Mouse (Mus musculus) gastrocnemius, postnatal 25 days (tissue): ENCODE data around the gene Adap2. TPM values are rescaled to one million over a fixed set of nuclear protein-coding genes. Genes with fewer than 3 reads are reported as not detected.
A peak's percentile ranks its signal among the peaks of the same experiment; 100 is the strongest.
"Not testable (repeated sequence)": the region's sequence is repeated elsewhere in the genome, so short reads cannot be mapped to it uniquely, and the experiment has no call there.

Source experiments
- DNase-seq: peaks from one replicate; pipeline ENCODE4 v3.0.0; 2022
- total RNA-seq, 2 experiments: library from RNA; stranded (reverse); gene quantifications; 1 replicate in 1 of 2; 2 replicates in 1 of 2; pipeline ENCODE4 v1.2.3; 2021

The Adap2 gene
- total RNA-seq, 2 experiments from 2014 or later, result 5.0 to 6.0 TPM

GRCm38 (mm10) chr11:80161041-80161440 lies 7.1 kb downstream of the Adap2 start:
- no peak for DNase-seq

GRCm38 (mm10) chr11:80163362-80164116 lies 9.6 kb downstream of the Adap2 start:
- DNase-seq, result no peak

GRCm38 (mm10) chr11:80164224-80164623 lies 10.3 kb downstream of the Adap2 start:
- no peak for DNase-seq

GRCm38 (mm10) chr11:80168121-80168520 lies 14.2 kb downstream of the Adap2 start:
- DNase-seq, result no peak

GRCm38 (mm10) chr11:80168611-80169249 lies 14.8 kb downstream of the Adap2 start:
- DNase-seq, result no peak

GRCm38 (mm10) chr11:80169629-80170028 lies 15.7 kb downstream of the Adap2 start:
- DNase-seq, result no peak

GRCm38 (mm10) chr11:80170351-80170750 lies 16.4 kb downstream of the Adap2 start:
- no peak for DNase-seq

- peak; percentile 23 for DNase-seq
These were observed 18.0 kb downstream of the Adap2 start for GRCm38 (mm10) chr11:80171884-80172283.

- DNase-seq, result no peak
These were observed 20.2 kb downstream of the Adap2 start for GRCm38 (mm10) chr11:80173963-80174670.

GRCm38 (mm10) chr11:80176911-80177895 lies 23.3 kb downstream of the Adap2 start:
- no peak for DNase-seq

- no peak for DNase-seq
These were observed 24.4 kb downstream of the Adap2 start for GRCm38 (mm10) chr11:80178316-80178715.

- DNase-seq, result no peak
These were observed 27.3 kb downstream of the Adap2 start for GRCm38 (mm10) chr11:80181021-80181749.

GRCm38 (mm10) chr11:80183054-80183704 lies 29.3 kb downstream of the Adap2 start:
- not testable (repeated sequence) for DNase-seq

- DNase-seq, result peak; percentile 94
These were observed 29.9 kb downstream of the Adap2 start, which contains the start of gene Rnf135 for GRCm38 (mm10) chr11:80183705-80184255. Gene Rnf135 (plus strand): TSS chr11:80183851.

GRCm38 (mm10) chr11:80184531-80185071 lies 30.7 kb downstream of the Adap2 start:
- DNase-seq, result no peak

GRCm38 (mm10) chr11:80185441-80185976 lies 31.6 kb downstream of the Adap2 start:
- not testable (repeated sequence) for DNase-seq

GRCm38 (mm10) chr11:80190280-80190679 lies 36.4 kb downstream of the Adap2 start:
- no peak for DNase-seq

- DNase-seq, result no peak
These were observed 39.9 kb downstream of the Adap2 start for GRCm38 (mm10) chr11:80193827-80194226.

- DNase-seq, result no peak
These were observed 42.4 kb downstream of the Adap2 start for GRCm38 (mm10) chr11:80196351-80196750.
